Mouse (Mus musculus) G1E (cell line): ENCODE results near the gene Eng.

Source experiments
- CTCF ChIP-seq: IDR thresholded peaks from 2 replicates; pipeline ENCODE4 v1.5.1; 2012; ENCODE audit warnings: low read depth, low read length, inconsistent platforms, mixed read lengths
- GATA1 ChIP-seq: IDR thresholded peaks from 2 replicates; pipeline ENCODE4 v1.6.1; 2012; ENCODE audit warnings: borderline replicate concordance, low read length, inconsistent platforms, mixed read lengths
- GATA2 ChIP-seq: IDR thresholded peaks from 2 replicates; pipeline ENCODE4 v1.6.1; 2012; ENCODE audit warnings: low read depth, low read length, inconsistent platforms, borderline replicate concordance

- TF ChIP-seq CTCF: no peak
- no peak for TF ChIP-seq GATA2
- TF ChIP-seq GATA1: no peak
These were observed 20.3 kb upstream of the Eng start for GRCm38 (mm10) chr2:32625873-32626694.
